Mouse (Mus musculus) brain, embryonic 14.5 days (tissue): Measurements from ENCODE around the gene Ube2cbp.
A peak's percentile ranks its signal among the peaks of the same experiment; 100 is the strongest.

Source experiments
- CTCF ChIP-seq: fragments of 200-500 bp; IDR thresholded peaks from 2 replicates; pipeline ENCODE4 v1.5.1; 2012; ENCODE audit warnings: inconsistent platforms, mild to moderate bottlenecking, moderate library complexity, borderline replicate concordance; ENCODE audit not compliant: insufficient read depth, insufficient read length; ENCODE audit errors: extremely low read depth
- POLR2A ChIP-seq: fragments of 200-500 bp; IDR thresholded peaks from 2 replicates; pipeline ENCODE4 v1.6.1; 2012; ENCODE audit warnings: mild to moderate bottlenecking, inconsistent platforms, borderline replicate concordance; ENCODE audit not compliant: poor library complexity, insufficient read depth, insufficient read length, severe bottlenecking; ENCODE audit errors: extremely low read depth

GRCm38 (mm10) chr9:86449581-86449980 lies 15.2 kb downstream of the Ube2cbp start:
- TF ChIP-seq POLR2A (no peak), CTCF (peak; percentile 98)
